Mouse (Mus musculus) gastrocnemius, adult 8-10 months (tissue): ENCODE measurements around the gene Rtel1. TPM values are rescaled to one million over a fixed set of nuclear protein-coding genes. Genes with fewer than 3 reads are reported as not detected.

Experiments used
- DNase-seq, 2 experiments: peaks; one replicate each; pipeline ENCODE4 v3.0.0; 2022; ENCODE audit warnings: low spot score in 2 of 2
- total RNA-seq, 4 experiments: library from RNA; stranded (reverse); gene quantifications; 2 replicates each; pipeline ENCODE4 v1.2.4; 2022

Rtel1 gene
- total RNA-seq, 4 experiments from 2014 or later, result 8.4 to 12.9 (median 9.0) TPM

DNA sequence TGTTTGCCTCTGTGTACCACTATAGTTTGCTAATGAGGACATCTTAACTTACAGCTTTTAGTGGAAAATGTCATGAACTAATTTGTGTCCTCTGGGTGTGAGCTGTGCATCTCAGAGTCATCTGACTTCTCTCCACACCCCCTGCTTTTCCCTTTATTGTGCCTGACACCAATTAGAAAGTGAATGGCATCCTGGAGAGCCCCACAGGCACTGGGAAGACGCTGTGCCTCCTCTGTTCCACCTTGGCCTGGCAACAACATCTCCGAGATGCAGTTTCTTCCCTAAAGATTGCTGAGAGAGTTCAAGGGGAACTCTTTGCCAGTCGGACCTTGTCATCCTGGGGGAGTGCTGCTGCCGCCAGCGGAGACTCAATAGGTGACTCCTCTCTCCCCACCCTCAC, 2.6 kb downstream of the Rtel1 start:
- no peak for DNase-seq

GRCm38 (mm10) chr2:181326098-181326497, 6.6 kb downstream of the Rtel1 start:
- DNase-seq, result no peak

GRCm38 (mm10) chr2:181332542-181332941, 13.0 kb downstream of the Rtel1 start:
- DNase-seq, result no peak

- peak; percentile 42 to 50 for DNase-seq
These were observed 14.5 kb downstream of the Rtel1 start for GRCm38 (mm10) chr2:181334023-181334422.

DNA sequence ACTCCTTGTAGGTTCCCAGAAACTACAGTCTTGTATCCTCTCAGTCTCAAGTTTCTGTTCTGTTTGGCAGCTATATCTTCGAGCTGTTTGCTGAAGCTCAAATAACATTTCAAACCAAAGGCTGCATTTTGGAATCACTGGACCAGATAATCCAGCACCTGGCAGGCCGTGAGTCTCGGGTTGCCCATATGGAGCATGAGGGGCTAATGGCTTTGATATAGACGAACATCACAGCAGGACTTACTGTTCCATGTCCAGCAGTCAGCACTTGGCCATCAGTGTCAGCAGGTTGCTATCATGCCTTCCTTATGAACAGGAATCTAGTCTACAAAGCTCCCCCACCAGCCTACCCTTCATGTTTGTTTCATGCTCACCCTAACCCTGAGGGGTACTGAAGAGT, 20.9 kb downstream of the Rtel1 start:
- DNase-seq, result no peak

- DNase-seq, result no peak
These were observed 23.2 kb downstream of the Rtel1 start for GRCm38 (mm10) chr2:181342766-181343165.

DNA sequence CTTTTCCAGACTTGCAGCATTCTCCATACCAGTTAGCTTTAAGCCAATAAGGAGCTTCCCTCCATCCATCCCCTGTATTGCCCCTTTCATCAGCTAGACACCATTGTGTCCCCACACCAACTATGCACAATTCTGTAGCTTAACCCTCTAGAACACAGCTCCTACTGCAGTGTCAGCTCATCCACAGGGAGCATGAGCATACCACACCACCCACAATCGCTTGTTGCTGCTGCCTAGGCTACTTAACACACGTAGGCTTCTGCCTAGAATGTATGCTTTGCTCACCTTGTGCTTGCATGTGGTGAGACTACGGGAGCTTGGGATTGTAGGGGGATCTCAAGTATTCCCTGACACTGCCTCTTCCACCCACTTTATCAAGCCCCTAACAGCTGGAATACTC, 37.2 kb downstream of the Rtel1 start:
- DNase-seq, result no peak

- no peak for DNase-seq
These were observed 44.4 kb downstream of the Rtel1 start for GRCm38 (mm10) chr2:181363946-181364345.

- DNase-seq, result no peak
These were observed 44.9 kb downstream of the Rtel1 start for GRCm38 (mm10) chr2:181364487-181364859.

DNA sequence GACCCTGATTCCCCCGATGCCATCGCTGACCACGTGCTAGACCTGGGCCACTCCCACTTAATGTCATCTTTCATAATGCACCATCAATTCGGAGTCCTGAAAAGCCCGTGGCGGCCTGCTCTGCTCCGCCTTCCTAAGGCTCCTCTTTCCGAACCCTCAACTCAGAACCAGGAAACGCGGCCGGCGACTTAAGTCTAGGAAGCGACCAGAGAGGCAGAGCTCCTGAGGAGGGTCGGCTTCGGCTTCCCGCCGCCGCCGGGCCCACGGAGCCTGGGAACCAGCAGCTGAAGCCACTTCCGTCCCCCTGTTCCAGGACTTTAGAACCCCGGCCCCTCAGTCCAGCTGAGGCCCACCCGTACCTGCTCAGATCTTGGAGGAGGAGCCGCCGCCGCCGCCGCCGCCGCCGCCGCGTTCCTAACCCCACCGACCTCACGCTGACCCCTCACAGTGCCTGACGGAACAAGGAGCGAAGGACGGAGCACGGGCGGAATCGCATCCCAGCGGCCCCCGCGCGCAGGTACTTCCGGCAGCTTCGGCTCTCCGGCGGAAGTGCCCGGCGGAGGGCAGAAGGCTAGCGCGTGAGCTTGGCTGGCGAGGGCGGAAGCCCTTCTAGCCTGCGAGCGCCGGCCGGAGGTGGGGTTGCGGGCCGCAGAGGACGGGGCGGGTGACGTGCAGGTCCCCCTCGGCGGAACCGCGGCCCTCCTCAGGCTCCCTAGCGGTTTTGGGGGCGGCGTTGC, 45.5 kb downstream of the Rtel1 start, which contains the start of the genes Zgpat and Arfrp1:
Gene Zgpat, plus strand, starts transcription at position 69 of the 737 bp plus-strand sequence.
Gene Arfrp1, minus strand, starts transcription at position 545 of the 737 bp plus-strand sequence.
- DNase-seq, result peak; percentile 77 to 84

DNA sequence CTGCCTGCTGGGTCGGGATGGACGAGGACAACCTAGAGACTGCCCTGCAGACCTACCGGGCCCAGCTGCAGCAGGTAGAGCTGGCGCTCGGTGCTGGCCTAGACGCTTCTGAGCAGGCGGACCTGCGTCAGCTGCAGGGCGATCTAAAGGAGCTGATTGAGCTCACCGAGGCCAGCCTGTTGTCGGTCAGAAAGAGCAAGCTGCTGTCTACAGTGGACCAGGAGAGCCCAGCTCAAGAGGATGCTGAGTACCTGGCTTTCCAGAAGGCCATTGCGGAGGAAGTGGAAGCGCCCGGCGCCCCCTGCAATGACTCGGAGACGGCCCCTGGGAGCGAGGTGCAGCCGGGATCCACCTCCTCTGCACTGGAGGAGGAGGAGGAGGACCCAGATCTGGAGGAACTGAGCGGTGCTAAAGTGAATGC, 46.1 kb downstream of the Rtel1 start:
- no peak for DNase-seq

GRCm38 (mm10) chr2:181370001-181370400, 50.5 kb downstream of the Rtel1 start:
- DNase-seq, result no peak

DNA sequence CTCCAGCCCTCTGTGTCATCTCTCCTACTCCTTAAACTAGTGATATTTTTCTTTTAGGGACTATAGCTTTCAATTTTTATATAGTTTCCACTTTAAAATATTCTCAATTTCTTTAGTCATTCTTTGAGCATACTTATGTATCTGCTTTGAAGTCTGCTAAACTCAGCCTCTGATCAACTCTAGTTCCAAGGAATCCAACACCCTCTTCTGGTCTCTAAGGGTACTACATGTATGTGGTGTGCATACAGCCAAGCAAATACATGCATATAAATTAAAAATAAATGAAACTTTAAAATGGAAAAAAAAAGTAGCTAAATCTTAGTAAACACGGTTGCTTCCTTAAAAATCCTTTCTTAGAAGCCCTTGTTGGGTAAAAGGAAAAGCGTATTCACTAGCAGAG, 56.2 kb downstream of the Rtel1 start:
- no peak for DNase-seq

GRCm38 (mm10) chr2:181377230-181377629, 57.7 kb downstream of the Rtel1 start:
- no peak for DNase-seq

GRCm38 (mm10) chr2:181378701-181379100, 59.2 kb downstream of the Rtel1 start:
- DNase-seq, result no peak

GRCm38 (mm10) chr2:181379778-181380177, 60.2 kb downstream of the Rtel1 start, which contains the start of gene Lime1:
Gene Lime1, plus strand, starts transcription at chr2:181380078.
- no peak for DNase-seq

- no peak for DNase-seq
These were observed 60.7 kb downstream of the Rtel1 start for GRCm38 (mm10) chr2:181380251-181380650.

GRCm38 (mm10) chr2:181381107-181381506, 61.6 kb downstream of the Rtel1 start:
- no peak for DNase-seq

- DNase-seq, result no peak
These were observed 62.2 kb downstream of the Rtel1 start for GRCm38 (mm10) chr2:181381631-181382306.

- no peak for DNase-seq
These were observed 64.9 kb downstream of the Rtel1 start for GRCm38 (mm10) chr2:181384463-181384862.

DNA sequence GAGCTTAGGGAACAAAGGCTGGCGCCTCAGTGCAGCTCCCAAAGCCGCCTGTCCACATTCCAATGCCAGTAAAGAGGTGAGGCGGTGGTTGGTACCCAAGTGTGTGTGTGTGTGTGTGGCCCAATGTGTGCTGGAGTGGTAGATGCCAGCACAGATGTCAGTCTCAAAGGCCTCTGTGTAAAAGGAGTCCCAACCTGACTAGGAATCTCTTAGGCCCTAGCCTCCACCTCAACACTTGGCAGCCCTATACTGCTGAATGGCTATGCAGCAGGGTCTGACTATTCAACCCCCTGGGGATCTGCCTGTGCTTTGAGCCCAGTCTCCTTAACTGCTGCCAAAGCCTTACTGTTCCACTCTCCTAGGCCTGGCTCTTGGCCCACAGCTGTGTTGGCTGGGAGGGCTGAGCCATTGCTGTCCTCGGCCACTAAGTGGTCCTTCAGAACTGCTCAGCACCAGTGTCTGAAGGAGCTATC, 65.4 kb downstream of the Rtel1 start:
- peak; percentile 71 to 76 for DNase-seq

DNA sequence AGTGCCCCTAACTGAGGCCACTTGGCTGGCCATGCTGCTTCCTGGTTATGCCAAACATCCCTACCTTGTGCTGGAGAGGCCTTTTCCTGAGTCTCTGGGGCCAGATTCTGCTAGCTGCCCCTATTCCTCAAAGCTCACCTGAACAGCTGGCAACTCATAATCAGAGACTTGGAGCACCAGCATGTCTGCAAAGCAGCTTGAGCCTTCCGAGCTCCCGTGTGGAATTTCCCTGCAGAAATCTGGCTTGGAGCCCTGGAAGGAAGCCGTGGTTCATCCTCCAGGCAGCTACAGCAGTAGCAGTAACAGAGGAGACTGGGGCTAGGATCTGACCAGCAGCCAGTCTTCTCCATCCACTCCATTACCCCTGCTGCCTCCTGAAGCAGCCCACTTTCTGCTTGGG, 66.3 kb downstream of the Rtel1 start:
- peak; percentile 50 to 53 for DNase-seq
